ENCODE assay signal across 8 mouse cellular contexts in genomic region chr11:21370399-21371121, GRCm38 (mm10). TPM values are rescaled to one million over a fixed set of nuclear protein-coding genes. Genes with fewer than 3 reads are reported as not detected.
DNase-seq lines count a peak whose midpoint lies in the region; ATAC-seq and TF ChIP-seq lines count a peak whose summit lies in the region.

No protein-coding gene starts in this region.

- DNase-seq in Patski (ENCODE audit: low read depth, low spot score) = no peak
- DNase-seq in cerebellum, adult 8-10 months = peak; percentile 41
- peak; percentile 29 to 59 for DNase-seq in frontal cortex, postnatal 25 days (ENCODE audit: low spot score in 2 of 2)
- peak; percentile 40 for DNase-seq in left cerebral cortex, adult 11 months (ENCODE audit: low spot score)
- DNase-seq in lung, postnatal 36 days = peak; percentile 85
- peak; percentile 52 to 53 for DNase-seq in right cerebral cortex, adult 2 months (ENCODE audit: low spot score in 2 of 2)
- DNase-seq in urinary bladder, postnatal 25 days (ENCODE audit: low spot score) = peak; percentile 63

- no peak for TF ChIP-seq CTCF in Patski (IDR thresholded peaks at IDR 0.05)

- H3K4me2 ChIP-seq in hindbrain, embryonic 13.5 days = peak overlapping the region; percentile 68

- POLR2A ChIA-PET in Patski (lab: Charles Lee) = no interaction called here

- CTCF ChIA-PET in Patski (lab: Charles Lee) = interaction anchor here (2.4 kb wide), 1 partner anchor 14 kb away, joined by 6 read pairs; no protein-coding TSS in a partner anchor

- peaks cover 24% of the 10 kb centered on the region for H3K4me1 ChIP-seq in hindbrain, embryonic 13.5 days (replicated peaks)

- in situ Hi-C loops in Patski (cut with MboI; ENCODE audit: low pct_unique_long_range_greater_than_20kb) = no loop called here

- peak overlapping the region; percentile 83 for H3K27ac ChIP-seq in hindbrain, embryonic 13.5 days

- no peaks in the 10 kb centered on the region for H3K36me3 ChIP-seq in hindbrain, embryonic 13.5 days

- H3K9me3 ChIP-seq in hindbrain, embryonic 13.5 days = no peaks in the 10 kb centered on the region

- ATAC-seq in Patski = peak; percentile 90
- ATAC-seq in hindbrain, embryonic 13.5 days (ENCODE audit: low FRiP score) = peak; percentile 92

- peak overlapping the region; percentile 87 for H3K9ac ChIP-seq in hindbrain, embryonic 13.5 days

- WGBS in hindbrain, embryonic 13.5 days = under 1% methylated on average over 53 of the region's 69 CpGs

- peak overlapping the region; percentile 90 for H3K4me3 ChIP-seq in hindbrain, embryonic 13.5 days

- H3K27me3 ChIP-seq in Patski = no peaks in the 10 kb centered on the region
- H3K27me3 ChIP-seq in hindbrain, embryonic 13.5 days = no peaks in the 10 kb centered on the region

RNA-seq across cellular contexts. Expression of gene Ugp2, which starts 0.4 kb away (rescaled TPM):
- polyA plus RNA-seq in Patski (2021) = 85.2 TPM
- polyA plus RNA-seq in hindbrain, embryonic 13.5 days (2015; fragmentation: Nextera tagmentation; extraction: Ambion mirVana) = 65.0 and 71.6 TPM in 2 replicates
